Mouse (Mus musculus) liver, embryonic 16.5 days (tissue): ENCODE measurements around the gene Tex44. TPM values are rescaled to one million over a fixed set of nuclear protein-coding genes. Genes with fewer than 3 reads are reported as not detected.
A peak's percentile ranks its signal among the peaks of the same experiment; 100 is the strongest.

ENCODE experiments used
- ATAC-seq: fragments of 200-750 bp; cut with Nextera tagmentation; 2 replicates; pipeline ENCODE4 v1.8.0; 2017; ENCODE audit warnings: low read depth, mild to moderate bottlenecking, moderate number of reproducible peaks, moderate library complexity
- H3K27ac ChIP-seq: fragments of 300-500 bp; sonication (generic); 2 replicates; pipeline ENCODE4 v1.5.1; 2014; ENCODE audit warnings: mild to moderate bottlenecking, low read length
- H3K27me3 ChIP-seq: fragments of 300-500 bp; sonication (generic); 2 replicates; pipeline ENCODE4 v1.6.1; 2014; ENCODE audit warnings: low read depth, low read length, mixed read lengths; ENCODE audit not compliant: control insufficient read depth, insufficient read depth
- H3K36me3 ChIP-seq: fragments of 300-500 bp; sonication (generic); 2 replicates; pipeline ENCODE4 v1.6.1; 2014; ENCODE audit warnings: mild to moderate bottlenecking; ENCODE audit not compliant: control insufficient read depth, insufficient read depth
- H3K4me1 ChIP-seq: fragments of 300-500 bp; sonication (generic); 2 replicates; pipeline ENCODE4 v1.6.1; 2014; ENCODE audit warnings: low read depth, low read length, mixed read lengths; ENCODE audit not compliant: control insufficient read depth
- H3K4me2 ChIP-seq: fragments of 300-500 bp; sonication (generic); 2 replicates; pipeline ENCODE4 v1.6.1; 2014; ENCODE audit warnings: low read depth, low read length, mixed read lengths
- H3K4me3 ChIP-seq: fragments of 300-500 bp; sonication (generic); 2 replicates; pipeline ENCODE4 v1.5.1; 2014; ENCODE audit warnings: low read depth, mild to moderate bottlenecking, low read length
- H3K9ac ChIP-seq: fragments of 300-500 bp; sonication (generic); 2 replicates; pipeline ENCODE4 v1.6.1; 2014; ENCODE audit warnings: low read depth, low read length
- H3K9me3 ChIP-seq: fragments of 300-500 bp; sonication (generic); replicated peaks from 2 replicates; pipeline ENCODE4 v1.6.1; 2016; ENCODE audit warnings: low read length; ENCODE audit not compliant: control insufficient read depth
- WGBS: fragments of 180-500 bp; shearing (Covaris S2); extraction: QIAGEN DNeasy Blood & Tissue Kit; methylation state at CpG from one replicate; pipeline ENCODE4 v1.1.7; 2014; ENCODE audit not compliant: insufficient replicate concordance; 5-methylcytosine and 5-hydroxymethylcytosine counted together
- polyA plus RNA-seq: library from polyadenylated mRNA; unstranded; fragments of >200 nt; fragmentation: Nextera tagmentation; extraction: Ambion mirVana; gene quantifications from 2 replicates; pipeline ENCODE4 v1.2.1, GENCODE M21; 2015

The Tex44 gene
- polyA plus RNA-seq, 1 experiment from 2014 or later = not detected

GRCm38 (mm10) chr1:86409476-86409875, 16.7 kb upstream of the Tex44 start:
- Histone ChIP-seq H3K36me3 (no peaks in the 10 kb centered on the region), H3K9ac (no peak overlapping the region), H3K27ac (no peak overlapping the region), H3K27me3 (no peaks in the 10 kb centered on the region), H3K4me2 (no peak overlapping the region), H3K4me1 (peaks cover 6% of the 10 kb centered on the region), H3K4me3 (no peak overlapping the region), H3K9me3 (no peaks in the 10 kb centered on the region)
- no peak for ATAC-seq
- 95% methylated on average over 2 of the region's 2 CpGs for WGBS

DNA sequence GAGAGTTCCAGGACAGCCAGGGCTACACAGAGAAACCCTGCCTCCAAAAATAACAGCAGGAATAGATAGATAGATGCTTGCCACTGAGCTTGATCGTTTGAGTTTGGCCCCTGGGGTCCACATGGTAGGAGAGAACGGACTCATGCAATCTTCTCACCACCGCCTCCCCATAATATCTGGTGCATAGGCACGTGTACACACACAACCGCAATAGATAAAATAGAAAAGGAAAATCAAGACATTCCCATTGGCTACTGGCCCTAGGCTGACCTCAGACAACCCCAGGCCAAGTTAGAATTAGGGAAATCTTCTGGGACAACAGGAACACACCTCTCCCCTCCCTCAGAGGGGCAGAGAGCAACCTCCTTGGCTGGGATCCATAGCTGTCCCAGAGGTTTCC, 11.4 kb upstream of the Tex44 start:
- 48% methylated on average over 5 of the region's 5 CpGs for WGBS
- H3K4me1 ChIP-seq = no peaks in the 10 kb centered on the region

DNA sequence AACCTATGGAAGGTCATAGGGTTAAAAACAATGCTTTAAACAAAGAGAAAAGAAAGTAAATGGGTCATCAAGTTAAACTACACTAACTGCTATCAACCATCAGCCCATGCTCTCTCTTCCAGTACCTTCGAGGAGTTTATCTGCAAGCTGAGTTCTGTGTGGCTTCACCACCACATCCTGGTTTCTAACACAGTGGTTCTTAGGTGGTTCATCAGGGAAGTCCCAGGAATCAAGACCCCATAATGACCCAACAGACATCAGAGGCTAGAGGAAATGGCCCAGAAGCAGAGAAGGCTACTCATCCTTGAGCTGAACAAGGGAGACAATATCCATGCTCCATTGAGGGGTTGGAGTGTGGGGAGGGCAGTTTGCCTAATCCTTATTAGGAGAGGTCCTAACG, 11.0 kb upstream of the Tex44 start:
- H3K9me3 ChIP-seq = no peaks in the 10 kb centered on the region
- no peak for ATAC-seq
- no peak overlapping the region for H3K4me3 ChIP-seq
- no peaks in the 10 kb centered on the region for H3K4me1 ChIP-seq
- H3K9ac ChIP-seq = no peak overlapping the region
- no peaks in the 10 kb centered on the region for H3K36me3 ChIP-seq
- 28% methylated on average over 2 of the region's 2 CpGs for WGBS
- H3K27me3 ChIP-seq = no peaks in the 10 kb centered on the region
- H3K27ac ChIP-seq = no peak overlapping the region
- H3K4me2 ChIP-seq = no peak overlapping the region

More for the DNA sequence above, 11.4 kb upstream of the Tex44 start:
- H3K36me3 ChIP-seq = no peaks in the 10 kb centered on the region
- no peak for ATAC-seq
- H3K9ac ChIP-seq = no peak overlapping the region
- no peaks in the 10 kb centered on the region for H3K9me3 ChIP-seq
- H3K4me3 ChIP-seq = no peak overlapping the region
- no peaks in the 10 kb centered on the region for H3K27me3 ChIP-seq
- H3K4me2 ChIP-seq = no peak overlapping the region
- H3K27ac ChIP-seq = no peak overlapping the region

GRCm38 (mm10) chr1:86415612-86416184, 10.4 kb upstream of the Tex44 start:
- no peak overlapping the region for H3K9ac ChIP-seq
- ATAC-seq = peak; percentile 16; the same call in 1 of the 2 replicates
- H3K36me3 ChIP-seq = no peaks in the 10 kb centered on the region
- no peak overlapping the region for H3K4me2 ChIP-seq
- H3K4me3 ChIP-seq = no peak overlapping the region
- H3K9me3 ChIP-seq = no peaks in the 10 kb centered on the region
- H3K4me1 ChIP-seq = no peaks in the 10 kb centered on the region
- 42% methylated on average over 7 of the region's 7 CpGs for WGBS
- no peaks in the 10 kb centered on the region for H3K27me3 ChIP-seq
- H3K27ac ChIP-seq = no peak overlapping the region

DNA sequence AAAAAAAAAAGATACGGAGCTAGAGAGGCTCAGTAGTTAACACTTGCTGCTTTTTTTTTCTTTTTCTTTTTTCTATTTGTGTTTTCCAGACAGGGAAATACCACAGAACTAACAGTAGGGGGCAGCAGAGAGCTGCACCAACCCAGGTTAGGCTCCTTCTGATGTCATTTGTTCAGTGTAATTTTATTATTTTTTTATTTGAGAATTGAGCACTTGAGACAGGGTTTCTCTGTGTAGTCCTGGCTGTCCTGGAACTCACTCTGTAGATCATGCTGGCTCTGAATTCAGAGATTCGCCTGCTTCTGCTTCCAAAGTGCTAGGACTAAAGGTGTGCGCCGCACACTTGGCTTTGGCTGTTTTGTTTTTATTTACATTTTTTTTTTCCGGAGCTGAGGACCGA, 9.8 kb upstream of the Tex44 start:
- no peak for ATAC-seq
- H3K9me3 ChIP-seq = no peaks in the 10 kb centered on the region
- H3K9ac ChIP-seq = no peak overlapping the region
- WGBS = 59% methylated on average over 6 of the region's 6 CpGs
- no peaks in the 10 kb centered on the region for H3K27me3 ChIP-seq
- H3K4me3 ChIP-seq = no peak overlapping the region
- H3K36me3 ChIP-seq = no peaks in the 10 kb centered on the region
- H3K27ac ChIP-seq = no peak overlapping the region
- no peak overlapping the region for H3K4me2 ChIP-seq
- H3K4me1 ChIP-seq = no peaks in the 10 kb centered on the region

- 63% methylated on average over 10 of the region's 10 CpGs for WGBS
- H3K36me3 ChIP-seq = no peaks in the 10 kb centered on the region
- no peak overlapping the region for H3K4me2 ChIP-seq
- no peak for ATAC-seq
- H3K9me3 ChIP-seq = no peaks in the 10 kb centered on the region
- no peaks in the 10 kb centered on the region for H3K4me1 ChIP-seq
- no peak overlapping the region for H3K9ac ChIP-seq
- H3K27ac ChIP-seq = no peak overlapping the region
- no peaks in the 10 kb centered on the region for H3K27me3 ChIP-seq
- no peak overlapping the region for H3K4me3 ChIP-seq
These were observed 5.1 kb upstream of the Tex44 start for GRCm38 (mm10) chr1:86421007-86421406.

DNA sequence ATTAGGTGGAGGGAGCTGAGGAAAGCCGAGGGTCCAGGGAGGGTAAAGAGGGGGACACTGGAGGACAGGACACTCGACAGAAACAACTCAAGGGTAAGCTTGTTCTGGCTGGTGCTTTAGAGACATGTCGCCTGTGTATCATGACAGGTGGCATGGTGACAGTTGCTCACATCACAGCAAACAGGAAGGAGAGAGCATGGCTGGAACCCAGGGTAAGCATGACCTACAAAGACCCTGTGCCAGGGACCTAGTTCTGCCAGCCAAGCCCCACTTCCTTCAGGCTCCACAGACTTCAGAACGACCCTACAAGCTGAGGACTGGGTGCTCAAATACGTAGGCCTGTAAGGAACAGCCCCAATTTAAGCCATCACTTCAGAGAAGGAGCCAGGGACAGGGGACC, 2.2 kb upstream of the Tex44 start:
- no peak overlapping the region for H3K4me2 ChIP-seq
- no peak for ATAC-seq
- H3K27me3 ChIP-seq = no peaks in the 10 kb centered on the region
- no peak overlapping the region for H3K9ac ChIP-seq
- H3K36me3 ChIP-seq = no peaks in the 10 kb centered on the region
- no peak overlapping the region for H3K27ac ChIP-seq
- H3K9me3 ChIP-seq = no peaks in the 10 kb centered on the region
- H3K4me1 ChIP-seq = no peaks in the 10 kb centered on the region
- WGBS = 55% methylated on average over 5 of the region's 5 CpGs
- no peak overlapping the region for H3K4me3 ChIP-seq

DNA sequence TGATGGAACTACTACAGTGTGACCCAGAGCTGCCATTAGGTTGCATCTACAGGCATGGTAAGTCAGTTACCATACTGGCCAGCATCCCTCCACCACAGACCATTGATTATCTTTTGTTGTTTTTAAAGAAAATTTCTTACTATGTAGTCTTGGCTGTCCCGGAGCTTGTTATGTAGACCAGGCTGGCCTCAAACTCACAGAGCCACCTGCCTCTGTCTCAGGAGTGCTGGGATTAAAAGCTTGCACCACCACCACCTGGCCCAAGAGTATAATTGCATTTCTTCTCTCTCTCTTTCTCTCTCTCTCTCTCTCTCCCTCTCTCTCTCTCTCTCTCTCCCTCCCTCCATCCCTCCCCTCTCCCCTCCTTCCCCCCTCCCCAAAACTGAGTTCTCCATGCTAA, 1.8 kb upstream of the Tex44 start:
- 72% methylated on average over 1 of the region's 1 CpGs for WGBS

GRCm38 (mm10) chr1:86424835-86425547, 1.1 kb upstream of the Tex44 start:
- H3K9me3 ChIP-seq = no peaks in the 10 kb centered on the region
- H3K36me3 ChIP-seq = no peaks in the 10 kb centered on the region
- H3K27me3 ChIP-seq = no peaks in the 10 kb centered on the region
- H3K9ac ChIP-seq = no peak overlapping the region
- no peak overlapping the region for H3K4me2 ChIP-seq
- 46% methylated on average over 11 of the region's 11 CpGs for WGBS
- 0 out of 2 replicates have a peak, but pooled peaks have one; percentile 12 for ATAC-seq
- no peaks in the 10 kb centered on the region for H3K4me1 ChIP-seq
- H3K4me3 ChIP-seq = no peak overlapping the region
- no peak overlapping the region for H3K27ac ChIP-seq

More for the DNA sequence above, 1.8 kb upstream of the Tex44 start:
- Histone ChIP-seq H3K4me2 (no peak overlapping the region), H3K36me3 (no peaks in the 10 kb centered on the region), H3K27ac (no peak overlapping the region), H3K27me3 (no peaks in the 10 kb centered on the region), H3K9ac (no peak overlapping the region), H3K4me1 (no peaks in the 10 kb centered on the region), H3K4me3 (no peak overlapping the region), H3K9me3 (no peaks in the 10 kb centered on the region)
- no peak for ATAC-seq
